Mouse (Mus musculus) forebrain, embryonic 15.5 days (tissue): Measurements from ENCODE around the gene Gpr4. TPM values are rescaled to one million over a fixed set of nuclear protein-coding genes. Genes with fewer than 3 reads are reported as not detected.
A peak's percentile ranks its signal among the peaks of the same experiment; 100 is the strongest.

Experiments
- ATAC-seq: fragments of 200-750 bp; cut with Nextera tagmentation; replicated peaks from 2 replicates; pipeline ENCODE4 v1.8.0; 2017; ENCODE audit warnings: mild to moderate bottlenecking, moderate TSS enrichment, moderate library complexity
- H3K27ac ChIP-seq: fragments of 300-500 bp; sonication (generic); replicated peaks from 2 replicates; pipeline ENCODE4 v1.5.1; 2015; ENCODE audit warnings: mild to moderate bottlenecking, inconsistent platforms
- H3K27me3 ChIP-seq: fragments of 300-500 bp; sonication (generic); 2 replicates; pipeline ENCODE4 v1.6.1; 2015; ENCODE audit warnings: inconsistent platforms
- H3K36me3 ChIP-seq: fragments of 300-500 bp; sonication (generic); 2 replicates; pipeline ENCODE4 v1.6.1; 2015; ENCODE audit warnings: mild to moderate bottlenecking, inconsistent platforms
- H3K4me1 ChIP-seq: fragments of 300-500 bp; sonication (generic); 2 replicates; pipeline ENCODE4 v1.6.1; 2015; ENCODE audit warnings: inconsistent platforms
- H3K4me2 ChIP-seq: fragments of 300-500 bp; sonication (generic); replicated peaks from 2 replicates; pipeline ENCODE4 v1.6.1; 2015; ENCODE audit warnings: mild to moderate bottlenecking, inconsistent platforms
- H3K4me3 ChIP-seq: fragments of 300-500 bp; sonication (generic); 2 replicates; pipeline ENCODE4 v1.5.1; 2015; ENCODE audit warnings: mild to moderate bottlenecking, inconsistent platforms
- H3K9ac ChIP-seq: fragments of 300-500 bp; sonication (generic); replicated peaks from 2 replicates; pipeline ENCODE4 v1.6.1; 2015; ENCODE audit warnings: mild to moderate bottlenecking, inconsistent platforms
- H3K9me3 ChIP-seq: fragments of 300-500 bp; sonication (generic); 2 replicates; pipeline ENCODE4 v1.6.1; 2016; ENCODE audit warnings: inconsistent platforms
- WGBS: fragments of 180-500 bp; shearing (Covaris S2); methylation state at CpG from one replicate; pipeline ENCODE4 v1.1.7; 2015; ENCODE audit warnings: mixed read lengths; 5-methylcytosine and 5-hydroxymethylcytosine counted together
- polyA plus RNA-seq: library from polyadenylated mRNA; unstranded; fragments of >200 nt; fragmentation: Nextera tagmentation; extraction: Ambion mirVana; gene quantifications from 2 replicates; pipeline ENCODE4 v1.2.1, GENCODE M21; 2015

Gene Gpr4
- polyA plus RNA-seq, 1 experiment from 2014 or later: 2.4 TPM

DNA sequence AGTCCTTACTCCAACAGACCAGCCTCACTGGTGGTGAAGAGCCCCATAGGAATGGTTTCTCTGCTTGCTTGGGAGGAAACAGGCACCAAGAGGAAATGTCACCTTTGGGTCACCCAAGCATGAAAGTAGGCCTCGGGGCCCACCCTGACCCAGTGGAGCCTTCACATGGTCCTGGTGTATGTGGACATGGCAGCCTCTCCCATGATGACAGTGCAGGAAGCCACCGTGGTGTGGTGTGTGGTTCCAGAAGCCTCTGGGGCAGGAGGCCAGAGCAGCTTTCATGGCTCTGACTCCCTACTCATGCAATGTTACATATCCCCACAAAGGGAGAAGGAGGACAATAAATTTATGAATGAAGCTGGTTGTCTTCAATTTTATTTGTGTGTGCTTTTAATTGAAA is 35.2 kb downstream of the Gpr4 start:
- WGBS: 96% methylated on average over 2 of the region's 2 CpGs
- no peak for ATAC-seq

DNA sequence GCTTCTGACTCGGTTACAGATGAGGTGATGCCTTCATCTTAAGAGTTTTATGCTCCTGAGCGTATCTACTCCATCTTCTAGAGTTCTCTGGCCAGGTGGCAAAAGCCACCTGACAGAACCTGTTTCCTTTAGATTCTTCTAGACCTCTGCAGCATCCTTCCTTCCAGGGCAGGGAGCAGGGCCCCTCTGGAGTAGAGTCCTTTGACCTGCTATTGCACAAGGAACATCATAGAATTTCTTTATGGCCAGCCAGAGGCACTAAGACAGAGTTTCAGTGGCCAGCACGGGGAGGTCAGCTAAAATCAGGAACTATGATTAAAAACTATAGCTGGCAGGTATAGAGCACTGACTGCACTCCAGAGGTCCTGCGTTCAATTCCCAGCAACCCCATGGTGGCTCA is 39.7 kb downstream of the Gpr4 start:
- ATAC-seq: no peak
- no peak overlapping the region for H3K9ac ChIP-seq
- WGBS: 85% methylated on average over 4 of the region's 4 CpGs

More for the DNA sequence above, 35.2 kb downstream of the Gpr4 start:
- Histone ChIP-seq H3K9me3 (no peaks in the 10 kb centered on the region), H3K36me3 (peaks cover 16% of the 10 kb centered on the region), H3K4me1 (0 out of 2 replicates have a peak, but pooled peaks cover 3% of the 10 kb centered on the region), H3K27ac (no peak overlapping the region), H3K9ac (no peak overlapping the region), H3K27me3 (no peaks in the 10 kb centered on the region), H3K4me3 (no peak overlapping the region), H3K4me2 (no peak overlapping the region)

DNA sequence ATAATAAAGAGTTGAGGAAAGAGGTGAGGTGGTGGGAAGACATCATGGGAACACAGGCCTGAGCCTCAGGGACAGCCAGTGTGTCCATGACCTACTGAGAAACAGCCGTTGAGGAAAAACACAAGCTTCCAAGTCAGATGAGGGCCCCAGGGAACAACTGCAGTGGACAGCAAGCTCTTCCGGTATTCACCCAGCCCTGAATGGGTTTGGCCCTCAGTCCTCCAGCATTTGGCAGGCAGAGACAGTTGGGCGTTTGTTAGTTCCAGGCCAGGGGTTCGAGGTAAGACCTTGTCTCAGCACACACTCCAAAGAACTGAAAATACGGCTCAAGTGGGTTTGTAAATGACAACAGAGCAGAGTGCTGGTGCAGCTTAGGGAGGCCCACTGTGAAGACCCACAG is 41.1 kb downstream of the Gpr4 start:
- ATAC-seq: no peak
- Histone ChIP-seq H3K36me3 (peaks cover 23% of the 10 kb centered on the region), H3K9me3 (no peaks in the 10 kb centered on the region), H3K27me3 (no peaks in the 10 kb centered on the region), H3K9ac (no peak overlapping the region), H3K4me3 (no peak overlapping the region), H3K27ac (no peak overlapping the region), H3K4me1 (no peaks in the 10 kb centered on the region), H3K4me2 (no peak overlapping the region)
- 55% methylated on average over 5 of the region's 5 CpGs for WGBS

More for the DNA sequence above, 39.7 kb downstream of the Gpr4 start:
- Histone ChIP-seq H3K4me2 (no peak overlapping the region), H3K9me3 (no peaks in the 10 kb centered on the region), H3K36me3 (peaks cover 16% of the 10 kb centered on the region), H3K27me3 (no peaks in the 10 kb centered on the region), H3K4me3 (no peak overlapping the region), H3K27ac (no peak overlapping the region), H3K4me1 (no peaks in the 10 kb centered on the region)

- peaks cover 40% of the 10 kb centered on the region for H3K36me3 ChIP-seq
- no peaks in the 10 kb centered on the region for H3K9me3 ChIP-seq
- H3K27me3 ChIP-seq: no peaks in the 10 kb centered on the region
- H3K9ac ChIP-seq: no peak overlapping the region
- H3K4me1 ChIP-seq: no peaks in the 10 kb centered on the region
- H3K27ac ChIP-seq: no peak overlapping the region
- no peak overlapping the region for H3K4me3 ChIP-seq
- H3K4me2 ChIP-seq: no peak overlapping the region
- WGBS: 90% methylated on average over 17 of the region's 17 CpGs
- no peak for ATAC-seq
These were observed 43.1 kb downstream of the Gpr4 start for GRCm38 (mm10) chr7:19255395-19255794.

GRCm38 (mm10) chr7:19256567-19256966 is 44.2 kb downstream of the Gpr4 start:
- Histone ChIP-seq H3K9me3 (no peaks in the 10 kb centered on the region), H3K27me3 (no peaks in the 10 kb centered on the region), H3K4me1 (no peaks in the 10 kb centered on the region), H3K9ac (no peak overlapping the region), H3K27ac (no peak overlapping the region), H3K36me3 (peaks cover 49% of the 10 kb centered on the region), H3K4me2 (no peak overlapping the region), H3K4me3 (no peak overlapping the region)
- no peak for ATAC-seq
- 92% methylated on average over 7 of the region's 7 CpGs for WGBS

DNA sequence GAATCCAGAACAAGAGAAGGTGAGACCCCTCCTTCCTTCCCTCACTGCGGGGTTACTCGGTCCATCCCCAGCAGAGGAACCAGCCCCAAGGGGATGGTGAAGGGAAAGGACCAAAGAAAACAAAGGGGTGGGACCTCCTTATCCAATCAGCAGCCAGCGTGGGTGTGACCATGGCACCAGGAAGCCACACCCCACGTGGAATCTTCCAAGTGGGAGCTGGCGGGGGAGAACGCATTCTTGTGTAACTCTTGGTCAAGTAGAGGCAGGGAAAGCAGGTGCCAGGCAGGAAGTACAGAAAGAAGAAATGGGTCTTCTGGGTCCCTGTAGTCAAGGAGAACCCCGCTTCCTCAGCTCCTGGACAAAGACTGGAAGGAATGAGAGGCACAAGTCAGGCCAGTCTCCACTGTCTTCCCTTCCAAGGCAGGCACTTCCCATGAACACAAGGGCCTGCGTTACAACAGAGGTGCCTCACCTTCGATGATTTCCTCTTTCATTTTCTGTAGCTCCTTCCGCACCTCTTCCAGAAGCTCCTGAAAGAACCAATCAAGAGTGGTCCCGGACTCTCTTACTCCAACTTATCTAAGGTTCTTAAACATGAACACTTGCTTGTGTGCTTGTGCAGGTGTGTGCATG is 45.2 kb downstream of the Gpr4 start:
- H3K27me3 ChIP-seq: no peaks in the 10 kb centered on the region
- peaks cover 56% of the 10 kb centered on the region for H3K36me3 ChIP-seq
- ATAC-seq: 0 out of 2 replicates have a peak, but pooled peaks have one; percentile 55
- no peak overlapping the region for H3K4me2 ChIP-seq
- no peak overlapping the region for H3K27ac ChIP-seq
- H3K4me3 ChIP-seq: no peak overlapping the region
- no peaks in the 10 kb centered on the region for H3K4me1 ChIP-seq
- no peak overlapping the region for H3K9ac ChIP-seq
- 37% methylated on average over 11 of the region's 11 CpGs for WGBS
- no peaks in the 10 kb centered on the region for H3K9me3 ChIP-seq

DNA sequence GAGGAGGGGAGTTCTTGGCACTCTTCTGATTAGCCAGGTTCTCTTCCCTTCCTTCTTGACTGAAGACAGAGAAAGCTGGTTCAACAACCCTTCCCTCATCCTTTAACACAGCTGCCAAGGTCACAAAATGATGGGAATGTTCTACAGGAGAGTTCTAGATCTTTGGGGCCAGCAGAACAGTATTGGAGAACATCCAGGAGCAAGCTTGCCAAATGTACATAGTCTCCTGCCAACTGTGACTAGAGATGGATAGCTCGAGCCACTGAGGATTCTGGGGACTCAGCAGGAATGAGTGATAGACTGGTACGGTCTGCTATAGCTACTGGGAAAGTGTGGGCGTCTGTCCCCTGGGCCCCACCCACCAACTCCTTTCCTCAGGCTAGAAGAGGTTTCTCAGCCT is 46.0 kb downstream of the Gpr4 start:
- WGBS: 78% methylated on average over 3 of the region's 3 CpGs
- peaks cover 60% of the 10 kb centered on the region for H3K36me3 ChIP-seq
- no peak overlapping the region for H3K4me2 ChIP-seq

DNA sequence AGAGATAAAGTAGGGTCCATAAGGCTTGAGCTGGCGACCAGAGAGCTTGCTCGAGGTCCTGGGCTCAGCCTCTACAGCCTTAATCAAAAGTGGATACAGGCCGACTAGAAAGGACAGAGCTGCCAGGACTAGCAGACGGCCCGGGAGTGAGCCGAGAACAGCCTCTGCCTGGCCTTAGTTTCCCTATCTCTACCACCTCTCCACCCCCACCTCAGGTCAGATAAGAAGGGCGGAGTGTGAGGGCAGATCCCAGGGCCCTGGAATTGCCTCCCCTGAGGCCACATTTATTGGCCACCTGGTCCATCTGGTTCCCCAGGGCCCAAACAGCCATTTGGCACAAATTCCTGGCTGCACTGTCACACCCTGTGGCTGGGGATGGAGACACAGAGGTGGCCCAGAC is 52.8 kb downstream of the Gpr4 start:
- 87% methylated on average over 7 of the region's 7 CpGs for WGBS
- ATAC-seq: no peak
- Histone ChIP-seq H3K4me2 (no peak overlapping the region), H3K9me3 (no peaks in the 10 kb centered on the region), H3K4me3 (no peak overlapping the region), H3K9ac (no peak overlapping the region), H3K27me3 (no peaks in the 10 kb centered on the region), H3K27ac (no peak overlapping the region), H3K36me3 (peaks cover 30% of the 10 kb centered on the region), H3K4me1 (peaks cover 14% of the 10 kb centered on the region)

More for the DNA sequence above, 46.0 kb downstream of the Gpr4 start:
- Histone ChIP-seq H3K9ac (no peak overlapping the region), H3K27ac (no peak overlapping the region), H3K4me1 (no peaks in the 10 kb centered on the region), H3K4me3 (no peak overlapping the region), H3K9me3 (no peaks in the 10 kb centered on the region), H3K27me3 (no peaks in the 10 kb centered on the region)
- ATAC-seq: no peak

GRCm38 (mm10) chr7:19265928-19266822 is 53.8 kb downstream of the Gpr4 start:
- peaks cover 20% of the 10 kb centered on the region for H3K36me3 ChIP-seq
- 89% methylated on average over 10 of the region's 10 CpGs for WGBS
- no peak overlapping the region for H3K4me3 ChIP-seq
- H3K27ac ChIP-seq: no peak overlapping the region
- H3K27me3 ChIP-seq: no peaks in the 10 kb centered on the region
- no peak for ATAC-seq
- H3K9ac ChIP-seq: no peak overlapping the region
- H3K4me2 ChIP-seq: no peak overlapping the region
- no peaks in the 10 kb centered on the region for H3K9me3 ChIP-seq
- H3K4me1 ChIP-seq: peaks cover 23% of the 10 kb centered on the region

DNA sequence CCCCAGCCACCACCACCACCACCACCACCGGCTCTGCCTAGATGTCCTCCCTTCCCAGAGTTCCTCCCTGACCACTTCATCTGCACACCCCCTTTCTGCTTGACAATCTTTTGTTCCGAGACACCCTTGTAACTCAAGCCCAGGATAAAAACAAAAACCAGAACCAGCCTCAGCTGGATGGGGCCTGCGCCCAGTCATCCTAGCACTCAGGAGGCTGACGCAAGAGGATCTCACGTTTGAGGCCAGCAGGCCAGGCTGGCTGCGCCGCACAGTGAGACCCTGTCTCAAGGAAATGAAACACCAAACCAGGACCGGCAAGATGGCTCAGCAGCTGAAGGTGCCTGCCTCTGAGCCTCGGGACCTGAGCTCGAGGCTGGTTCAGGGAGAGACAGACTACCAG is 54.7 kb downstream of the Gpr4 start:
- Histone ChIP-seq H3K27ac (no peak overlapping the region), H3K4me2 (no peak overlapping the region), H3K9me3 (no peaks in the 10 kb centered on the region), H3K27me3 (no peaks in the 10 kb centered on the region), H3K9ac (no peak overlapping the region), H3K36me3 (peaks cover 14% of the 10 kb centered on the region), H3K4me1 (peaks cover 23% of the 10 kb centered on the region), H3K4me3 (no peak overlapping the region)
- WGBS: 82% methylated on average over 10 of the region's 10 CpGs
- no peak for ATAC-seq

GRCm38 (mm10) chr7:19268993-19269681 is 56.8 kb downstream of the Gpr4 start:
- H3K27me3 ChIP-seq: no peaks in the 10 kb centered on the region
- ATAC-seq: no peak
- peaks cover 29% of the 10 kb centered on the region for H3K4me1 ChIP-seq
- peak overlapping the region; percentile 27 for H3K27ac ChIP-seq
- H3K9ac ChIP-seq: peak overlapping the region; percentile 91
- H3K4me3 ChIP-seq: peak overlapping the region; percentile 98
- 64% methylated on average over 10 of the region's 10 CpGs for WGBS
- peak overlapping the region; percentile 92 for H3K4me2 ChIP-seq
- peaks cover 4% of the 10 kb centered on the region for H3K36me3 ChIP-seq
- H3K9me3 ChIP-seq: no peaks in the 10 kb centered on the region
